Mouse (Mus musculus): Measurements from ENCODE around the gene Vps45. TPM values are rescaled to one million over a fixed set of nuclear protein-coding genes. Genes with fewer than 3 reads are reported as not detected.

Vps45 gene
- polyA plus RNA-seq, 1 experiment from 2014 or later: 28.5 TPM

DNA sequence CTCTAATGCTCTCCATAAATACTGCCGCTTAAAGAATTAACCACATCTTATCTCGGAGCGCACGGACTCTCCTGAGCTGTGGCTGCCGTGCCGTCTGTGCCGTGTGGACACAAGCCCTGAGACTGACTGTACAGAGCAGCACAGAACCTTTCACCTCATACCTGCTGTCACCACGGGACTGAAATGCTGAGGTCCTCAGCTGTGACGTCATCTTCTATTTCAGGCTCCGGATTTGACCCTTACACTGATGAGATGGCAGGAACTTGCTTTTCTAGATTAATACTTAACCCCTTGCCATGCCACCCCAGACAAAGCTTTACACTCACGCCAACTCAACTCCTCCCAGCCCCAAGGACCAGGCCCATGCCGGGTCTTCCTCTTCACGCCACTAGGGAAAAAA is 35.9 kb upstream of the Vps45 start:
- no peaks in the 10 kb centered on the region for H3K9me3 ChIP-seq (ENCODE audit: control insufficient read depth, low read length)
- H3K27ac ChIP-seq (ENCODE audit: low read length): peak overlapping the region; percentile 47; the same call in 1 of the 2 replicates
- no peaks in the 10 kb centered on the region for H3K27me3 ChIP-seq (replicated peaks; ENCODE audit: control insufficient read depth, insufficient read depth, low read length)
- H3K4me2 ChIP-seq (ENCODE audit: low read depth, low read length): peak overlapping the region; percentile 31
- 53% methylated on average over 13 of the region's 13 CpGs for WGBS
- peak; percentile 94 for ATAC-seq
- peaks cover 5% of the 10 kb centered on the region; the same call in 1 of the 2 replicates for H3K4me1 ChIP-seq (ENCODE audit: control insufficient read depth, insufficient read depth, low read length)
- H3K36me3 ChIP-seq (ENCODE audit: control insufficient read depth, insufficient read depth, low read length): no peaks in the 10 kb centered on the region
- no peak overlapping the region for H3K4me3 ChIP-seq (ENCODE audit: low read length)
- no peak overlapping the region for H3K9ac ChIP-seq (ENCODE audit: low read depth, low read length)

DNA sequence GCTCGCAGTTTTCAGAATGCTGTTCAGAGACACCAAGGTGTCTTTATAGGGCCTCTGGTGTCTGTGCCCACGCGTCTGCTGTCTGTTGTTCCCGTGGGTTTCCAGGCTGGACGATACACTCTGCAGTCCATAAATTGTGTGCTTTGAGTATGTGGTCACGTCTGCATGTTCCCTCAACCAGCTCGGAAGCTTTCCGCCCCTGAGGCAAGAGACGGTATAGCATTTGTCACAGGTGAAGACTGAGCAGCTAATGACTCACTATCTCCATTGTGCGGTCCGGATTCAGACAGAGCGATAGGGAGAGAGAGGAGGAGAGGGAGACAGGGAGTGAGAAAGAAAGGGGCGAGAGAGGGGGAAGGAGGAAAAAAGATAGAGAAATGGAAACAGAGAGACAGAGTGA is 35.2 kb upstream of the Vps45 start:
- H3K27ac ChIP-seq (ENCODE audit: low read length): peak overlapping the region; percentile 47; the same call in 1 of the 2 replicates
- H3K4me1 ChIP-seq (ENCODE audit: control insufficient read depth, insufficient read depth, low read length): no peaks in the 10 kb centered on the region
- H3K4me3 ChIP-seq (ENCODE audit: low read length): no peak overlapping the region
- H3K9ac ChIP-seq (ENCODE audit: low read depth, low read length): 0 out of 2 replicates have a peak overlapping the region, but pooled peaks have one; percentile 15
- peak overlapping the region; percentile 31 for H3K4me2 ChIP-seq (ENCODE audit: low read depth, low read length)
- ATAC-seq: peak; percentile 69
- H3K36me3 ChIP-seq (ENCODE audit: control insufficient read depth, insufficient read depth, low read length): no peaks in the 10 kb centered on the region
- H3K9me3 ChIP-seq (ENCODE audit: control insufficient read depth, low read length): no peaks in the 10 kb centered on the region
- H3K27me3 ChIP-seq (replicated peaks; ENCODE audit: control insufficient read depth, insufficient read depth, low read length): no peaks in the 10 kb centered on the region
- 53% methylated on average over 13 of the region's 13 CpGs for WGBS

GRCm38 (mm10) chr3:96091966-96092365 is 33.7 kb upstream of the Vps45 start:
- 66% methylated on average over 6 of the region's 6 CpGs for WGBS
- H3K9me3 ChIP-seq (ENCODE audit: control insufficient read depth, low read length): no peaks in the 10 kb centered on the region
- no peak overlapping the region for H3K9ac ChIP-seq (ENCODE audit: low read depth, low read length)
- H3K4me2 ChIP-seq (ENCODE audit: low read depth, low read length): no peak overlapping the region
- no peak overlapping the region for H3K4me3 ChIP-seq (ENCODE audit: low read length)
- H3K27me3 ChIP-seq (replicated peaks; ENCODE audit: control insufficient read depth, insufficient read depth, low read length): no peaks in the 10 kb centered on the region
- no peaks in the 10 kb centered on the region for H3K36me3 ChIP-seq (ENCODE audit: control insufficient read depth, insufficient read depth, low read length)
- no peak for ATAC-seq
- H3K27ac ChIP-seq (ENCODE audit: low read length): no peak overlapping the region
- no peaks in the 10 kb centered on the region for H3K4me1 ChIP-seq (ENCODE audit: control insufficient read depth, insufficient read depth, low read length)

- 70% methylated on average over 2 of the region's 2 CpGs for WGBS
- Histone ChIP-seq H3K27ac (ENCODE audit: low read length) (no peak overlapping the region), H3K27me3 (replicated peaks; ENCODE audit: control insufficient read depth, insufficient read depth, low read length) (no peaks in the 10 kb centered on the region), H3K36me3 (ENCODE audit: control insufficient read depth, insufficient read depth, low read length) (no peaks in the 10 kb centered on the region), H3K9me3 (ENCODE audit: control insufficient read depth, low read length) (no peaks in the 10 kb centered on the region), H3K4me1 (ENCODE audit: control insufficient read depth, insufficient read depth, low read length) (no peaks in the 10 kb centered on the region), H3K4me3 (ENCODE audit: low read length) (no peak overlapping the region), H3K4me2 (ENCODE audit: low read depth, low read length) (no peak overlapping the region), H3K9ac (ENCODE audit: low read depth, low read length) (no peak overlapping the region)
- no peak for ATAC-seq
Observed at GRCm38 (mm10) chr3:96091146-96091545, 32.9 kb upstream of the Vps45 start.

GRCm38 (mm10) chr3:96089882-96090489 is 31.7 kb upstream of the Vps45 start:
- Histone ChIP-seq H3K9me3 (ENCODE audit: control insufficient read depth, low read length) (no peaks in the 10 kb centered on the region), H3K9ac (ENCODE audit: low read depth, low read length) (no peak overlapping the region), H3K4me3 (ENCODE audit: low read length) (no peak overlapping the region), H3K4me2 (ENCODE audit: low read depth, low read length) (no peak overlapping the region), H3K4me1 (ENCODE audit: control insufficient read depth, insufficient read depth, low read length) (no peaks in the 10 kb centered on the region), H3K27ac (ENCODE audit: low read length) (no peak overlapping the region), H3K36me3 (ENCODE audit: control insufficient read depth, insufficient read depth, low read length) (no peaks in the 10 kb centered on the region), H3K27me3 (replicated peaks; ENCODE audit: control insufficient read depth, insufficient read depth, low read length) (no peaks in the 10 kb centered on the region)
- 70% methylated on average over 2 of the region's 2 CpGs for WGBS
- no peak for ATAC-seq

- ATAC-seq: no peak
Observed at GRCm38 (mm10) chr3:96087801-96088200, 29.5 kb upstream of the Vps45 start.

GRCm38 (mm10) chr3:96087219-96087618 is 29.0 kb upstream of the Vps45 start:
- H3K9ac ChIP-seq (ENCODE audit: low read depth, low read length): no peak overlapping the region

More at GRCm38 (mm10) chr3:96087801-96088200, 29.5 kb upstream of the Vps45 start:
- Histone ChIP-seq H3K4me2 (ENCODE audit: low read depth, low read length) (no peak overlapping the region), H3K4me3 (ENCODE audit: low read length) (no peak overlapping the region), H3K9ac (ENCODE audit: low read depth, low read length) (no peak overlapping the region), H3K27me3 (replicated peaks; ENCODE audit: control insufficient read depth, insufficient read depth, low read length) (no peaks in the 10 kb centered on the region), H3K27ac (ENCODE audit: low read length) (no peak overlapping the region), H3K9me3 (ENCODE audit: control insufficient read depth, low read length) (no peaks in the 10 kb centered on the region), H3K36me3 (ENCODE audit: control insufficient read depth, insufficient read depth, low read length) (no peaks in the 10 kb centered on the region), H3K4me1 (ENCODE audit: control insufficient read depth, insufficient read depth, low read length) (no peaks in the 10 kb centered on the region)
- 81% methylated on average over 4 of the region's 4 CpGs for WGBS

GRCm38 (mm10) chr3:96084146-96084755 is 26.0 kb upstream of the Vps45 start:
- no peak overlapping the region for H3K27ac ChIP-seq (ENCODE audit: low read length)
- no peak for ATAC-seq
- H3K4me1 ChIP-seq (ENCODE audit: control insufficient read depth, insufficient read depth, low read length): no peaks in the 10 kb centered on the region
- no peak overlapping the region for H3K4me2 ChIP-seq (ENCODE audit: low read depth, low read length)
- H3K27me3 ChIP-seq (replicated peaks; ENCODE audit: control insufficient read depth, insufficient read depth, low read length): no peaks in the 10 kb centered on the region
- no peak overlapping the region for H3K9ac ChIP-seq (ENCODE audit: low read depth, low read length)
- no peaks in the 10 kb centered on the region for H3K9me3 ChIP-seq (ENCODE audit: control insufficient read depth, low read length)
- H3K36me3 ChIP-seq (ENCODE audit: control insufficient read depth, insufficient read depth, low read length): no peaks in the 10 kb centered on the region
- WGBS: 74% methylated on average over 10 of the region's 10 CpGs
- H3K4me3 ChIP-seq (ENCODE audit: low read length): no peak overlapping the region

More at GRCm38 (mm10) chr3:96087219-96087618, 29.0 kb upstream of the Vps45 start:
- no peaks in the 10 kb centered on the region for H3K36me3 ChIP-seq (ENCODE audit: control insufficient read depth, insufficient read depth, low read length)
- no peaks in the 10 kb centered on the region for H3K4me1 ChIP-seq (ENCODE audit: control insufficient read depth, insufficient read depth, low read length)
- H3K4me2 ChIP-seq (ENCODE audit: low read depth, low read length): no peak overlapping the region
- ATAC-seq: no peak
- 62% methylated on average over 2 of the region's 2 CpGs for WGBS
- no peak overlapping the region for H3K4me3 ChIP-seq (ENCODE audit: low read length)
- H3K27me3 ChIP-seq (replicated peaks; ENCODE audit: control insufficient read depth, insufficient read depth, low read length): no peaks in the 10 kb centered on the region
- no peak overlapping the region for H3K27ac ChIP-seq (ENCODE audit: low read length)
- no peaks in the 10 kb centered on the region for H3K9me3 ChIP-seq (ENCODE audit: control insufficient read depth, low read length)

- no peak overlapping the region for H3K9ac ChIP-seq (ENCODE audit: low read depth, low read length)
- no peak for ATAC-seq
- no peaks in the 10 kb centered on the region for H3K36me3 ChIP-seq (ENCODE audit: control insufficient read depth, insufficient read depth, low read length)
- H3K27ac ChIP-seq (ENCODE audit: low read length): no peak overlapping the region
- H3K4me3 ChIP-seq (ENCODE audit: low read length): no peak overlapping the region
- WGBS: 77% methylated on average over 15 of the region's 15 CpGs
- H3K27me3 ChIP-seq (replicated peaks; ENCODE audit: control insufficient read depth, insufficient read depth, low read length): no peaks in the 10 kb centered on the region
- H3K4me2 ChIP-seq (ENCODE audit: low read depth, low read length): no peak overlapping the region
- H3K4me1 ChIP-seq (ENCODE audit: control insufficient read depth, insufficient read depth, low read length): no peaks in the 10 kb centered on the region
- H3K9me3 ChIP-seq (ENCODE audit: control insufficient read depth, low read length): no peaks in the 10 kb centered on the region
Observed at GRCm38 (mm10) chr3:96082714-96083508, 24.6 kb upstream of the Vps45 start.
